Mouse (Mus musculus) limb, embryonic 14.5 days (tissue): Measurements from ENCODE around the gene Tec. TPM values are rescaled to one million over a fixed set of nuclear protein-coding genes. Genes with fewer than 3 reads are reported as not detected.

Experiments used
- ATAC-seq: fragments of 200-750 bp; cut with Nextera tagmentation; 2 replicates; pipeline ENCODE4 v1.8.0; 2017; ENCODE audit warnings: low read depth, moderate number of reproducible peaks, moderate TSS enrichment; ENCODE audit not compliant: low FRiP score
- DNase-seq: peaks from one replicate; pipeline ENCODE4 v3.0.0-alpha.2; 2015; ENCODE audit warnings: low spot score
- H3K27ac ChIP-seq: fragments of 300-500 bp; sonication (generic); replicated peaks from 2 replicates; pipeline ENCODE4 v1.5.1; 2014; ENCODE audit warnings: low read depth, mild to moderate bottlenecking, low read length, moderate library complexity, mixed read lengths
- H3K27me3 ChIP-seq: fragments of 300-500 bp; sonication (generic); 2 replicates; pipeline ENCODE4 v1.6.1; 2014; ENCODE audit warnings: low read length, mixed read lengths; ENCODE audit not compliant: control insufficient read depth, insufficient read depth
- H3K36me3 ChIP-seq: fragments of 300-500 bp; sonication (generic); 2 replicates; pipeline ENCODE4 v1.6.1; 2014; ENCODE audit warnings: mild to moderate bottlenecking, low read length, moderate library complexity, mixed read lengths; ENCODE audit not compliant: control insufficient read depth, insufficient read depth
- H3K4me1 ChIP-seq: fragments of 300-500 bp; sonication (generic); 2 replicates; pipeline ENCODE4 v1.6.1; 2014; ENCODE audit warnings: antibody characterized with exemption, low read length, mixed read lengths; ENCODE audit not compliant: control insufficient read depth, insufficient read depth
- H3K4me2 ChIP-seq: fragments of 300-500 bp; sonication (generic); replicated peaks from 2 replicates; pipeline ENCODE4 v1.6.1; 2014; ENCODE audit warnings: low read depth, mild to moderate bottlenecking, low read length, moderate library complexity; ENCODE audit not compliant: severe bottlenecking
- H3K4me3 ChIP-seq: fragments of 300-500 bp; sonication (generic); replicated peaks from 2 replicates; pipeline ENCODE4 v1.5.1; 2014; ENCODE audit warnings: low read length
- H3K9ac ChIP-seq: fragments of 300-500 bp; sonication (generic); 2 replicates; pipeline ENCODE4 v1.6.1; 2014; ENCODE audit warnings: mild to moderate bottlenecking, low read depth, low read length, moderate library complexity; ENCODE audit not compliant: severe bottlenecking
- H3K9me3 ChIP-seq: fragments of 300-500 bp; sonication (generic); 2 replicates; pipeline ENCODE4 v1.6.1; 2016; ENCODE audit warnings: low read length; ENCODE audit not compliant: control insufficient read depth
- POLR2A ChIP-seq: fragments of 200-500 bp; IDR thresholded peaks from 2 replicates; pipeline ENCODE4 v1.8.0; 2012; ENCODE audit warnings: inconsistent platforms, mild to moderate bottlenecking, moderate library complexity, borderline replicate concordance; ENCODE audit not compliant: insufficient read depth, insufficient read length; ENCODE audit errors: extremely low read depth
- WGBS: fragments of 180-500 bp; shearing (Covaris S2); extraction: QIAGEN DNeasy Blood & Tissue Kit; methylation state at CpG from one replicate; pipeline ENCODE4 v1.1.7; 2014; 5-methylcytosine and 5-hydroxymethylcytosine counted together
- polyA plus RNA-seq, 2 experiments: library from polyadenylated mRNA; depleted of rRNA in 1 of 2; stranded (reverse) in 1 of 2; unstranded in 1 of 2; fragments of >200 nt; fragmentation: Nextera tagmentation in 1 of 2; extraction: Ambion mirVana in 1 of 2; gene quantifications; 2 replicates each; pipeline versions ENCODE4 v1.2.1 to v1.2.3; 2012 to 2014

The Tec gene
- polyA plus RNA-seq, 2 experiments = 5.9 to 7.9 TPM

DNA sequence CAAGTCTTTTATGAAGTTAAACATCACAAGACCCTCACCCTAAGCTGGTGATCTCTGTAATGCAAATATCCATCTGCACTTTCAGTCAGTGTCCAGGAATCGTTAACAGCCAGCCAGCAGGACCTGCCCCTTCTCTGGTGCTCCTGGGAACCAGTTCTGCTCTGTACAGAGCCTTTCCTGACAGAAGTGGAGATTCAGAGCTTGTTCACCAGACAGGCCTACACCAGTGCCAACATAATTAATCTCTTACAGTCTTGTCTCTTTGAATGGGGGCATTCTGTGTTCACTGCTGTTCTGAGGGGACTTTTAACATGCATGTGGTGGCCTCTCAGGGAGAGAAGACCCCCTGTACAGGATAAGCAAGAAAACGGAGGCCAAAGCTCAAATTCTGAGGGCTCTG is 29.3 kb downstream of the Tec start:
- Histone ChIP-seq H3K9me3 (peaks cover 4% of the 10 kb centered on the region; the same call in 1 of the 2 replicates), H3K27me3 (no peaks in the 10 kb centered on the region), H3K36me3 (no peaks in the 10 kb centered on the region), H3K27ac (no peak overlapping the region), H3K4me1 (0 out of 2 replicates have a peak, but pooled peaks cover 2% of the 10 kb centered on the region), H3K9ac (no peak overlapping the region), H3K4me3 (no peak overlapping the region), H3K4me2 (no peak overlapping the region)
- 24% methylated on average over 2 of the region's 2 CpGs for WGBS
- ATAC-seq (no peak), DNase-seq (no peak)
- no peak for TF ChIP-seq POLR2A

DNA sequence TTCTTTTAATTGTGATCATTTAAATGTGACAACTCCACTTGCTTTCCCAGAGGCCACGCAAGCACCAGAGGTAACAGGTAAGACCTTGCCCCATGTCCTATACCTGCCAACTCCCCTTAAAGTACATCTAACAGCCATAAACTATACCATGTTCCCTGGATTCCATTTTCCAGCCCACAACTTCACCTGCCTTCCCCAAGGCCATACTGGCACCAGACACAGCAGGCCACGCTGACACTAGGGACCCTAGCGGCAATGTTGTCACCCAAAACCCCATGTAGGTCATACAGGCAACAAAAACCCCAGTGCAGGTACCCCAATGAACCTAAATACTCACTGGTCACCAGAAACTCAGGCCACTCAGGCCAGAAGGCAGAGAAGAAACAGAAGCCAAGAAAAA is 32.6 kb downstream of the Tec start:
- H3K36me3 ChIP-seq = no peaks in the 10 kb centered on the region
- TF ChIP-seq POLR2A = no peak
- H3K4me3 ChIP-seq = no peak overlapping the region

DNA sequence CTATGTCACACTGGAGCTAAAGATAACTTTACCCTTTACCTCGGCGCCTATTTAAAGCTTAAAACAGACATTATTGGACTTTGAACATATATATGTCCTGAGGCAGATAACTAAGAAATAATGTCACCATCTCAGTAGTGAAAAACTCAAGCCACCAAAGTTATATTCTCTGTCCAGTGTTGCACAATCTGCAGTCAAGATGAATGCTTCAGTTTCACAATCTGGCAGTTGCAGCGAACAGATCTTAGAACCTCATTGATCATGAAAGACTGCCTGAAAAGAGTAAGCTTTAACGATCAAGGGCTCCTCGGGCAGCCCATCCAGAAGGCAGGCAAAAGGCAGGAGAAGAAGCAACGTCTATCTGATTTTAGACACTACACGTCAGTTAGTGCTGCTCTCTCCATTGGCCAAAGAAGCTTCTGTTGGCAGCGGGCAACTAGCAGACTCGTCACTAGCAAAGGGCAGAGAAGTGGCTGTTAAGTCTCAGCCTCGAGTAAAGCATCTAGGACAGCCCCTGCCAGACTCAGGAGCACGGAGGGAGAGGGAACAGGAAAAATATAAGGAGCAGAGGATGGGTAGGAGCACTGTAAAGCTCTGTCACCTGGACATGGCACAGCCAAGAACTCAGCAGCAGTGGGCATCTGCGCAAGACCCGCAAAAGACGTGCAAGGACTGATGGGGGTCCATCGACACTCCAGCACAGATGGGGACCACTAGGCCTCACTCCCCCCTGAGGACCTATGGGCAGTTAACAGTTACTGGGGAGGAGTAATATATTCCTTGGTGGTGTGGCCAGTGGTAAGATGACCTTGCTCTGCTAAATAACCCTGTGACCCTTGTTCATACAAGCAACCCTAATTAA is 35.1 kb downstream of the Tec start:
- Histone ChIP-seq H3K27ac (no peak overlapping the region), H3K4me2 (no peak overlapping the region), H3K36me3 (no peaks in the 10 kb centered on the region), H3K9me3 (no peaks in the 10 kb centered on the region), H3K9ac (no peak overlapping the region), H3K4me3 (no peak overlapping the region), H3K4me1 (no peaks in the 10 kb centered on the region), H3K27me3 (no peaks in the 10 kb centered on the region)
- no peak for TF ChIP-seq POLR2A
- DNase-seq = no peak
- 72% methylated on average over 15 of the region's 15 CpGs for WGBS
- no peak for ATAC-seq

More for the DNA sequence above, 32.6 kb downstream of the Tec start:
- Histone ChIP-seq H3K27ac (no peak overlapping the region), H3K9ac (no peak overlapping the region), H3K4me1 (0 out of 2 replicates have a peak, but pooled peaks cover 2% of the 10 kb centered on the region), H3K9me3 (0 out of 2 replicates have a peak, but pooled peaks cover under 1% of the 10 kb centered on the region), H3K27me3 (no peaks in the 10 kb centered on the region), H3K4me2 (no peak overlapping the region)
- WGBS = 86% methylated on average over 3 of the region's 3 CpGs
- DNase-seq (no peak), ATAC-seq (no peak)

DNA sequence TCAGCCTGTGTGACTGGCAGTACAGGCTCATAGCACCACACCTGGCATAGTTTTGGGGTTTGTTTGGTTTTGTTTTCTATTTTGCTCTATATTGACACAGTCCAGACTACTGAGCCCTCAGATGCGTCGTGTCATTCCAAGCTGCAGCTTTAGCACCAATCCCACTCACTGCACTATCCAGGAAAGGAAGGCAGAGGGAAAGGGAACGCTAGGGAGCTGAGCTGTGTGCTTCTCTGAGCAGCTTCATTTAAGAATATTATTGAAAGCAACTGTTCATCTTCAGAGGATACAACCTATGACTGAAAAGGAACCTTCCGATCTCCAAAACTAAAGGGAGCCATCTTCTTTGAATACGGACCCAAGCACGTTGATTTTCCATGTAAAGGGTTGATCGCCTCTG is 36.1 kb downstream of the Tec start:
- 92% methylated on average over 7 of the region's 7 CpGs for WGBS
- H3K27me3 ChIP-seq = no peaks in the 10 kb centered on the region
- ATAC-seq = no peak
- H3K36me3 ChIP-seq = no peaks in the 10 kb centered on the region
- H3K4me2 ChIP-seq = no peak overlapping the region
- H3K9me3 ChIP-seq = no peaks in the 10 kb centered on the region
- no peak overlapping the region for H3K27ac ChIP-seq
- DNase-seq = no peak
- H3K4me3 ChIP-seq = no peak overlapping the region
- H3K9ac ChIP-seq = no peak overlapping the region
- H3K4me1 ChIP-seq = no peaks in the 10 kb centered on the region
- no peak for TF ChIP-seq POLR2A

DNA sequence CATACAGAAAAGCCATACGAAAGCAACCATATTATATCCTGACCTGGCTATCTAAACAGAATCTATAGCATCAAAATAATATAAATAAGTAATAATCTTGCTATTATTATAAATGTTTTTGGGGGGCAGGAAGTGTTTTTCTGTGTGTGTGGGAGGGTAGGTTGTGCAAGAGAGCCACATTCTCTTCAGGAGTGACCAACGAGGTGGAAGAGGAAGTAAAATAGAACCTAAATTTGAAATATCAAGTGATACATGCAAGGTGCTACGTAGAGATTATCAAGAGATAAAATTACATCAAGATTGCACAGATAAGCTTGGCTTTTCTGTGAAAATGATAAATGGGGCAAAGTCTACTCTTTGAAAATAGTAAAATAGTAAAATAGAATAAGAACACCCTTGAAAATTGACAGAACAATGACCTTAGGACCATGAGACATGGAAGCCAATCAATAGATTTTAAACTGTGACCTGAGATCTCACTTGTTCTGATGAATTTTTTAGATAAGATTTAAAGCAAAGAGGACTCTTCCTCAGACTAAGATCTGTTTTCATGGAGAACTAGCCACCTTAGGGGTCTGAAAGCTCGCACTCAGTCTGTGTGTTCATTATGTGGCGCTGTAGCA is 37.2 kb downstream of the Tec start:
- Histone ChIP-seq H3K27me3 (no peaks in the 10 kb centered on the region), H3K9me3 (no peaks in the 10 kb centered on the region), H3K9ac (no peak overlapping the region), H3K36me3 (no peaks in the 10 kb centered on the region), H3K4me1 (no peaks in the 10 kb centered on the region), H3K4me3 (no peak overlapping the region), H3K4me2 (no peak overlapping the region), H3K27ac (no peak overlapping the region)
- TF ChIP-seq POLR2A = no peak
- ATAC-seq = no peak
- 91% methylated on average over 5 of the region's 5 CpGs for WGBS
- no peak for DNase-seq
